ENCODE assay signal across 8 mouse cellular contexts in the genomic region with DNA sequence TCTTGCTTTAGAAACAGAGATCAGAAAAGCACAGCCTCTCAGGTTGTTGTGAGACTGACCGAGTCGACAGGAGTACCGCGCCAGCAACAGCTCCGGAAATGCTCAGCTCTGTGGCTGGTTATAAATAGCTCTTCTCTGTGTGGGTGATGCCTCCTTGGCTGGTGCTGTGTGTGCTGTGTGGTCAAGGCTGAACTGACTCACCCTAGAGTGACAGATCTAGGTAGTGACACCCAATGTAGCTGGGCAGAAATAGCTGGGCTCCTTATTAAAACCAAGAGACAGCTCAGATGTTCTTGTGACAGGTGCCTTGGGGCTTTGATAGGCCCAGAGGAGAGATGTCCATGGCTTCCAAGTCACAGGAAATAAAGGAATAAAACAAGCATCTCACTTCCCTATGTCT.
DNase-seq lines count a peak whose midpoint lies in the region; ATAC-seq and TF ChIP-seq lines count a peak whose summit lies in the region.

No protein-coding gene starts in this region.

- no peak for ATAC-seq in midbrain, embryonic 11.5 days (ENCODE audit: low FRiP score)
- ATAC-seq in midbrain, postnatal 0 days (ENCODE audit: low FRiP score): no peak
- ATAC-seq in heart, embryonic 13.5 days (ENCODE audit: extremely low read depth, insufficient number of reproducible peaks, low FRiP score, low TSS enrichment): no peak; the same call in 1 of the 2 replicates
- no peak for ATAC-seq in hindbrain, embryonic 13.5 days (ENCODE audit: low FRiP score)

- DNase-seq in midbrain, embryonic 11.5 days (ENCODE audit: low spot score, missing footprints): peak; percentile 45
- DNase-seq in midbrain, postnatal 0 days (ENCODE audit: low spot score): no peak
- DNase-seq in cerebellum, adult 8-10 months: peak; percentile 40
- peak; percentile 42 for DNase-seq in naive thymus-derived CD4-positive, alpha-beta T cell, adult 2 months (ENCODE audit: low read depth)
- DNase-seq in hindbrain, embryonic 10.5 days (ENCODE audit: low spot score): no peak
- DNase-seq in layer of hippocampus, postnatal 25 days (ENCODE audit: extremely low spot score in 1 of 2, low spot score in 1 of 2): no peak

- no peaks in the 10 kb centered on the region for H3K4me1 ChIP-seq in midbrain, embryonic 11.5 days (ENCODE audit: control insufficient read depth, insufficient read depth, low read length)
- H3K4me1 ChIP-seq in midbrain, postnatal 0 days (ENCODE audit: insufficient read depth, low read length): no peaks in the 10 kb centered on the region; the same call in 1 of the 2 replicates
- H3K4me1 ChIP-seq in heart, embryonic 13.5 days: peaks cover 30% of the 10 kb centered on the region
- H3K4me1 ChIP-seq in hindbrain, embryonic 10.5 days (replicated peaks): 0 out of 2 replicates have a peak, but pooled peaks cover 4% of the 10 kb centered on the region
- H3K4me1 ChIP-seq in hindbrain, embryonic 13.5 days (replicated peaks): no peaks in the 10 kb centered on the region

- H3K4me2 ChIP-seq in midbrain, embryonic 11.5 days: no peak overlapping the region
- no peak overlapping the region for H3K4me2 ChIP-seq in midbrain, postnatal 0 days (ENCODE audit: low read depth, low read length, poor library complexity, severe bottlenecking)
- peak overlapping the region; percentile 46 for H3K4me2 ChIP-seq in heart, embryonic 13.5 days
- H3K4me2 ChIP-seq in hindbrain, embryonic 13.5 days: no peak overlapping the region

- WGBS in midbrain, embryonic 11.5 days: 96% methylated on average over 5 of the region's 5 CpGs
- WGBS in midbrain, postnatal 0 days: 90% methylated on average over 5 of the region's 5 CpGs
- 26% methylated on average over 5 of the region's 5 CpGs for WGBS in heart, embryonic 13.5 days
- 94% methylated on average over 5 of the region's 5 CpGs for WGBS in hindbrain, embryonic 10.5 days
- 93% methylated on average over 5 of the region's 5 CpGs for WGBS in hindbrain, embryonic 13.5 days

- no peak overlapping the region for H3K4me3 ChIP-seq in midbrain, embryonic 11.5 days (ENCODE audit: low read depth, low read length)
- H3K4me3 ChIP-seq in midbrain, postnatal 0 days (ENCODE audit: low read depth, low read length): no peak overlapping the region
- no peak overlapping the region for H3K4me3 ChIP-seq in heart, embryonic 13.5 days
- H3K4me3 ChIP-seq in hindbrain, embryonic 10.5 days: no peak overlapping the region
- H3K4me3 ChIP-seq in hindbrain, embryonic 13.5 days: no peak overlapping the region

- H3K9me3 ChIP-seq in midbrain, embryonic 11.5 days (ENCODE audit: control insufficient read depth, low read length): no peaks in the 10 kb centered on the region
- H3K9me3 ChIP-seq in midbrain, postnatal 0 days (ENCODE audit: low read length): no peaks in the 10 kb centered on the region
- no peaks in the 10 kb centered on the region for H3K9me3 ChIP-seq in heart, embryonic 13.5 days
- H3K9me3 ChIP-seq in hindbrain, embryonic 10.5 days: no peaks in the 10 kb centered on the region
- H3K9me3 ChIP-seq in hindbrain, embryonic 13.5 days: no peaks in the 10 kb centered on the region

- H3K9ac ChIP-seq in midbrain, embryonic 11.5 days (ENCODE audit: low read length): no peak overlapping the region
- no peak overlapping the region for H3K9ac ChIP-seq in midbrain, postnatal 0 days (replicated peaks; ENCODE audit: low read length, poor library complexity, severe bottlenecking)
- no peak overlapping the region for H3K9ac ChIP-seq in heart, embryonic 13.5 days
- no peak overlapping the region for H3K9ac ChIP-seq in hindbrain, embryonic 13.5 days

- TF ChIP-seq CTCF in midbrain, postnatal 0 days (IDR thresholded peaks at IDR 0.05): no peak

- H3K36me3 ChIP-seq in midbrain, embryonic 11.5 days (ENCODE audit: control insufficient read depth, insufficient read depth, low read length): no peaks in the 10 kb centered on the region
- H3K36me3 ChIP-seq in midbrain, postnatal 0 days (ENCODE audit: insufficient read depth, low read length): no peaks in the 10 kb centered on the region
- no peaks in the 10 kb centered on the region for H3K36me3 ChIP-seq in heart, embryonic 13.5 days
- no peaks in the 10 kb centered on the region for H3K36me3 ChIP-seq in hindbrain, embryonic 10.5 days
- H3K36me3 ChIP-seq in hindbrain, embryonic 13.5 days: no peaks in the 10 kb centered on the region

- no peaks in the 10 kb centered on the region for H3K27me3 ChIP-seq in midbrain, embryonic 11.5 days (ENCODE audit: control insufficient read depth, insufficient read depth, low read length)
- H3K27me3 ChIP-seq in midbrain, postnatal 0 days (ENCODE audit: insufficient read depth, low read length): no peaks in the 10 kb centered on the region
- H3K27me3 ChIP-seq in heart, embryonic 13.5 days (replicated peaks): no peaks in the 10 kb centered on the region
- no peaks in the 10 kb centered on the region for H3K27me3 ChIP-seq in hindbrain, embryonic 10.5 days (ENCODE audit: insufficient read depth, poor library complexity, severe bottlenecking)
- no peaks in the 10 kb centered on the region for H3K27me3 ChIP-seq in hindbrain, embryonic 13.5 days

- no peak overlapping the region for H3K27ac ChIP-seq in midbrain, embryonic 11.5 days (ENCODE audit: low read depth, low read length)
- no peak overlapping the region for H3K27ac ChIP-seq in midbrain, postnatal 0 days (ENCODE audit: low read depth, low read length)
- peak overlapping the region; percentile 76 for H3K27ac ChIP-seq in heart, embryonic 13.5 days (replicated peaks)
- H3K27ac ChIP-seq in hindbrain, embryonic 10.5 days: no peak overlapping the region
- no peak overlapping the region for H3K27ac ChIP-seq in hindbrain, embryonic 13.5 days

Comparison
In these comparisons a context has a peak if more than half of its experiments do, and no peak if none do; other contexts are left out.
1. DNase-seq: peak in midbrain, embryonic 11.5 days (single experiment), cerebellum, adult 8-10 months (single experiment) and naive thymus-derived CD4-positive, alpha-beta T cell, adult 2 months (single experiment); none in midbrain, postnatal 0 days (single experiment), hindbrain, embryonic 10.5 days (single experiment) and layer of hippocampus, postnatal 25 days (0 of 2).